Mouse (Mus musculus) kidney, adult 2 months (tissue): ENCODE results near the gene Entr1.

ENCODE experiments used
- CTCF ChIP-seq: fragments of 200-500 bp; conservative IDR thresholded peaks from 2 replicates; pipeline ENCODE4 v1.5.1; 2011; ENCODE audit warnings: low read depth, mild to moderate bottlenecking, control low read depth, low read length, moderate library complexity, mixed read lengths; ENCODE audit not compliant: insufficient read depth, insufficient read length
- POLR2A ChIP-seq: fragments of 200-500 bp; IDR thresholded peaks from one replicate; pipeline ENCODE4 v1.6.1; 2011; ENCODE audit warnings: low read depth, low read length, control low read depth

DNA sequence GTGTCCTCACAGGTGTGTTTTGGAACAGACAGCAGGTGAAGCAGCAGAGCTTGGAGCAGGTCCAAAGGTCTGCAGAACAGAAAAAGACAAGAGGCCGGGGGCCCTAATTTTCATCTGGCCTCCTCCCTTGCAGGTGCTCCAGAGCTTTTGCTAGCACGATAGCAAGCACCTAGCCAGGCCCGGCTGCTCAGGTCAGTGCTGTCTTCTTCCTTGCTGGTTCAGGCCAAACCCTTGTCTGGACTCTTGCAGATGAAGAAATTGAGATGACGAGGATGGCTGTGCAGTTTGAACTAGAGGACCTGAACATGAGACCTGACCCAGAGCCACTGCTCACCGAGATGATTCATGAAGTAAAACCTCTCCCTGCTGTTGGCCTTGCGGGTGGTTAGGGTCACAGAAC lies 2.5 kb upstream of the Entr1 start:
- no peak for TF ChIP-seq CTCF
- no peak for TF ChIP-seq POLR2A
